Mouse (Mus musculus) gastrocnemius, postnatal 36 days (tissue): Measurements from ENCODE around the gene Mthfsd. TPM values are rescaled to one million over a fixed set of nuclear protein-coding genes. Genes with fewer than 3 reads are reported as not detected.
A peak's percentile ranks its signal among the peaks of the same experiment; 100 is the strongest.

Experiments used
- DNase-seq, 2 experiments: peaks; one replicate each; pipeline ENCODE4 v3.0.0; 2022
- intact Hi-C: fragments of 180-260 bp; cut with DNase I; formaldehyde crosslinking; loops from one replicate; pipeline ENCODE4 v1.15.1; 2025
- total RNA-seq, 2 experiments: library from RNA; stranded (reverse); gene quantifications; 2 replicates each; pipeline ENCODE4 v1.2.3; 2021

Mthfsd gene
- total RNA-seq, 2 experiments from 2014 or later, result 11.1 to 13.9 TPM

- DNase-seq, result no peak
Observed at GRCm38 (mm10) chr8:121124547-121125239, 16.5 kb upstream of the Mthfsd start.

GRCm38 (mm10) chr8:121123113-121123512, 14.9 kb upstream of the Mthfsd start:
- DNase-seq, result no peak
- intact Hi-C loops, result no loop called here

More at GRCm38 (mm10) chr8:121124547-121125239, 16.5 kb upstream of the Mthfsd start:
- intact Hi-C loops, result no loop called here

- intact Hi-C loops, result no loop called here
- no peak for DNase-seq
Observed at GRCm38 (mm10) chr8:121122368-121122767, 14.2 kb upstream of the Mthfsd start.

GRCm38 (mm10) chr8:121121704-121122103, 13.5 kb upstream of the Mthfsd start:
- intact Hi-C loops, result no loop called here
- DNase-seq, result no peak

- DNase-seq, result no peak
- intact Hi-C loops, result no loop called here
Observed at GRCm38 (mm10) chr8:121120456-121121419, 12.5 kb upstream of the Mthfsd start.

GRCm38 (mm10) chr8:121119635-121120455, 11.7 kb upstream of the Mthfsd start:
- no peak for DNase-seq
- intact Hi-C loops, result loop anchor here (5.0 kb wide), 1 partner anchor 92 kb away; no protein-coding TSS in a partner anchor

- intact Hi-C loops, result loop anchor here (5.0 kb wide), 1 partner anchor 93 kb away; no protein-coding TSS in a partner anchor
- DNase-seq, result no peak
Observed at GRCm38 (mm10) chr8:121118634-121119420, 10.6 kb upstream of the Mthfsd start.

- intact Hi-C loops, result loop anchor here (5.0 kb wide), 1 partner anchor 94 kb away; no protein-coding TSS in a partner anchor
- DNase-seq, result no peak
Observed at GRCm38 (mm10) chr8:121117906-121118305, 9.7 kb upstream of the Mthfsd start.

GRCm38 (mm10) chr8:121117186-121117651, 9.0 kb upstream of the Mthfsd start:
- intact Hi-C loops, result loop anchor here (5.0 kb wide), 1 partner anchor 95 kb away; no protein-coding TSS in a partner anchor
- DNase-seq, result no peak

- intact Hi-C loops, result loop anchor here (5.0 kb wide), 1 partner anchor 96 kb away; no protein-coding TSS in a partner anchor
- no peak for DNase-seq
Observed at GRCm38 (mm10) chr8:121116591-121117185, 8.5 kb upstream of the Mthfsd start.

GRCm38 (mm10) chr8:121115948-121116347, 7.8 kb upstream of the Mthfsd start, which contains the start of gene Foxc2:
Gene Foxc2 (plus strand): TSS chr8:121116171.
- intact Hi-C loops, result loop anchor here (5.0 kb wide), 1 partner anchor 96 kb away; no protein-coding TSS in a partner anchor
- DNase-seq, result peak; percentile 76 to 79

GRCm38 (mm10) chr8:121115136-121115535, 6.9 kb upstream of the Mthfsd start:
- intact Hi-C loops, result loop anchor here (5.0 kb wide), 1 partner anchor 97 kb away; no protein-coding TSS in a partner anchor
- DNase-seq, result no peak

- DNase-seq, result peak; percentile 92 to 97
- intact Hi-C loops, result loop anchor here (2.0 kb wide), 2 partner anchors 280 to 400 kb away; no protein-coding TSS in a partner anchor
Observed at GRCm38 (mm10) chr8:121113261-121113660, 5.1 kb upstream of the Mthfsd start.

GRCm38 (mm10) chr8:121111145-121111907, 3.1 kb upstream of the Mthfsd start:
- DNase-seq, result no peak
- intact Hi-C loops, result no loop called here

GRCm38 (mm10) chr8:121108657-121109056, 465 bp upstream of the Mthfsd start:
- intact Hi-C loops, result no loop called here

GRCm38 (mm10) chr8:121104049-121104818, 4.0 kb downstream of the Mthfsd start:
- intact Hi-C loops, result no loop called here
- peak; percentile 56 to 58 for DNase-seq

More at GRCm38 (mm10) chr8:121108657-121109056, 465 bp upstream of the Mthfsd start:
- no peak for DNase-seq

GRCm38 (mm10) chr8:121093496-121093895, 14.7 kb downstream of the Mthfsd start:
- intact Hi-C loops, result loop anchor here (2.0 to 10.0 kb wide), 4 partner anchors 123 to 409 kb away; no protein-coding TSS in a partner anchor
- DNase-seq, result no peak
